Mouse (Mus musculus): ENCODE measurements around the gene Hbb-bh1.

Gene Hbb-bh1

DNA sequence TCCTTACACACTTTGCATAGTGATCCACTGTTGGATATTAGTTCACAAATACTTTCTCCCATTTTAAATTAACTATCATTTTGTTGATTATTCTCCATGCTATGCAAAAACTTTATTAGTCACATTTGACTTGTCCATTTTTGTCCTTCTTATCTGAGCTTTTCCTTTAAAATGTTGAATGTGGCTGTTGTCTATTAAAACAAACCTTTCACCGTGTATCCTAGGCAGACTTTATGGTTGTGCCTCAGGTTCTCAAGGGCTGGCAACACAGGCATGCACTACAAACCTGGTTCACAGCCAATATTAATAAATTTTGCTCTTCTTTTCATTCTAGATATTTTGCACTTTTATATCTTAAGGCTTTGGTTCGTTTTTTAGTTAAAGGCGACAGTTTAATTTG lies 32.2 kb downstream of the Hbb-bh1 start:
- WGBS = 81% methylated on average over 3 of the region's 3 CpGs

DNA sequence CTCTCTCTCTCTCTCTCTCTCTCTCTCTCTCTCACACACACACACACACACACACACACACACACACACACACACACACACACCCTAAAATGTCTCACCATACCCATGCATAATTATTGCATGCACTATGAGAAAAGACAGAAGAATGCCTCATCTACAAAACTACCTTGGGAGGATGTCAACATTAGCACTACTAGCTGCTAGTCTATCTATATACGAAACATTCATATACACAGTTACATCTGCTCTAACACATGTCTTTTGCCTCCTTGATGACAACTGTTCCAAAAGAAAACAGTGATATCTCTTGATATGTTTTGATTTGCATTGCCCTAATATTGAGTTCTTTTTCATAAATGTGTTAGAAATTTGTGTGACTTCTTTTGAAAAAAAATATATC lies 32.7 kb downstream of the Hbb-bh1 start:
- 71% methylated on average over 1 of the region's 1 CpGs for WGBS

DNA sequence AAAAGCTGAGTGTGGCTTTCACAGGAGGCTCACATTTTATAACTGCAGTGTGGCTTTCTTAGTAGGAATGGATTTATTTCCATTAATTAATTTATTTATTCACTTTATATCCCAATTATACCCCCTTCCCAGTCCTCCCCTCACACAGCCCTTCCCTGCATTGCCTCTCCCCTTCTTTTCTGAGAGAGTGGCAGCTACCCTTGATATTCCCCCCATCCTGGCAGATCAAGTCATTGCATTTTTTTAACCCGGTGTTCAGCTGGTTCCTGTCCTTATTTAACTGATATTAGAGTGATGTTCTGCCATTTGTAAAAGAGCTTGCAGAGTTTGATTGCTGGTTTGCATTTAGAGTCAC lies 33.2 kb downstream of the Hbb-bh1 start:
- 61% methylated on average over 1 of the region's 1 CpGs for WGBS

- WGBS = 67% methylated on average over 5 of the region's 5 CpGs
These were observed 33.8 kb downstream of the Hbb-bh1 start for GRCm38 (mm10) chr7:103808971-103809800.

GRCm38 (mm10) chr7:103808120-103808519 lies 34.8 kb downstream of the Hbb-bh1 start:
- 72% methylated on average over 2 of the region's 2 CpGs for WGBS

- 41% methylated on average over 1 of the region's 1 CpGs for WGBS
These were observed 36.1 kb downstream of the Hbb-bh1 start for GRCm38 (mm10) chr7:103806856-103807255.

DNA sequence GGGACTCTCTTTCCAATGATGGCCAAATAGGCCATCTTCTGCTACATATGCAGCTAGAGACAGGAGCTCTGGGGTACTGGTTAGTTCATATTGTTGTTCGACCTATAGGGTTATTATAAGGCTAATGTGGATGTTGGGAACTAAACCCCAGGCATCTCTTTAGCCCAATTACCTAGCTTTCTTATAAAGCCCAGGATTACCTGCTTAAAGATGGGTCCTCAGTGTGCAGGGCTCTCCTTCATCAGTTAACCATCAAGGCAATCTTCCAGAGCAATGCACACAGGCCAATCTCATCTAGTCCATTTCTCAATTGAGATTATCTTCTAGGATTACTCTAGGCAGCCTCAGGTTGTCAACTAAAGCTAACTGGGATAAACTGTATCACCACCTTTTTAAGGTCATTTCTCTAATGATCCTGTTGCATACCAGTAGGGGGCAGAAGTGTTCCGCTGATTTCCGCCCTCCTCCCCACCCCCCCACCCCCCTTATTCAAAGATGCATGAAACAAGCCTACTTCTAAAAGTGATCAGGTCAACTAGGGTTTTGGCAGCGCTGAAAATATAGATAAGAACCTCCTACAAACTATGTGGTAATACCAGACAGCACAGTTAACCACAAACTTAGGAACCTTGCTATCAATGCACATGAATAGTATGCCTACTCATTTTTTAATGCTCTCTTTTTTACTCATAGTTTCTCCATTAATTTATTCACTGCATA lies 50.1 kb downstream of the Hbb-bh1 start:
- 26% methylated on average over 4 of the region's 4 CpGs for WGBS

DNA sequence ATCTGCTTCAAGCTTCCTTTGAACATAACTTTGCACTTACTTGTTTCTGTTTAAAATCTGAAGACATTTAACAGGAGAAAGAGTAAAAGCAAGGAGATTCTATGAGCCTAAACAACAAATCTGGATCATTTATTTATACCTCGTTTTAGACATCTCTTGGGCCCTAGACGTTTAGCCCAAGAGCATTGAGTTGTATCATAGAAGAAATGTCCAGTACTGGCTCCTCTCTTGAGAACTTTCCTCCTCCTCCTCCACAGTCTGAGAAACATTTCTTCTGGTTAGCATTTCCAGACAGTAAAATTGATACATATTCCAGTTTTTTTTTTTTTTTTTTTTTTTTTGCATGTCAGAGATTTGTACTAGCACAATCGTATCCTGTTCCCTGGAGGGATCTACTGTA lies 51.2 kb downstream of the Hbb-bh1 start, which contains the start of gene Olfr67:
Olfr67 (minus strand) TSS at position 101 of the 400 bp plus-strand sequence.
- 58% methylated on average over 3 of the region's 3 CpGs for WGBS
